Mouse (Mus musculus) layer of hippocampus, adult 6 months (tissue): ENCODE results near the gene Mbtps1. TPM values are rescaled to one million over a fixed set of nuclear protein-coding genes. Genes with fewer than 3 reads are reported as not detected.

Experiments
- long read RNA-seq, 2 experiments: library from polyadenylated mRNA; unstranded; transcript quantifications; one replicate each; pipeline ENCODE4 v2.0.0; 2019 to 2020
- polyA plus RNA-seq: library from polyadenylated mRNA; unstranded; fragments of <200 nt; fragmentation: Nextera tagmentation; gene quantifications from 2 replicates; pipeline ENCODE4 v1.2.3, GENCODE M21; 2021

The Mbtps1 gene
- 15.0 and 16.7 TPM in 2 replicates for polyA plus RNA-seq
- long read RNA-seq, experiment 1, full-length matches to known transcripts: 10 of 37 reads
- long read RNA-seq, experiment 1, partial matches to known transcripts: 22 of 37 reads
- long read RNA-seq, experiment 1, other reads (novel, unspliced or antisense): 5 of 37 reads
- long read RNA-seq, experiment 2, full-length matches to known transcripts: 79 of 145 reads
- long read RNA-seq, experiment 2, partial matches to known transcripts: 29 of 145 reads
- long read RNA-seq, experiment 2, other reads (novel, unspliced or antisense): 37 of 145 reads

DNA sequence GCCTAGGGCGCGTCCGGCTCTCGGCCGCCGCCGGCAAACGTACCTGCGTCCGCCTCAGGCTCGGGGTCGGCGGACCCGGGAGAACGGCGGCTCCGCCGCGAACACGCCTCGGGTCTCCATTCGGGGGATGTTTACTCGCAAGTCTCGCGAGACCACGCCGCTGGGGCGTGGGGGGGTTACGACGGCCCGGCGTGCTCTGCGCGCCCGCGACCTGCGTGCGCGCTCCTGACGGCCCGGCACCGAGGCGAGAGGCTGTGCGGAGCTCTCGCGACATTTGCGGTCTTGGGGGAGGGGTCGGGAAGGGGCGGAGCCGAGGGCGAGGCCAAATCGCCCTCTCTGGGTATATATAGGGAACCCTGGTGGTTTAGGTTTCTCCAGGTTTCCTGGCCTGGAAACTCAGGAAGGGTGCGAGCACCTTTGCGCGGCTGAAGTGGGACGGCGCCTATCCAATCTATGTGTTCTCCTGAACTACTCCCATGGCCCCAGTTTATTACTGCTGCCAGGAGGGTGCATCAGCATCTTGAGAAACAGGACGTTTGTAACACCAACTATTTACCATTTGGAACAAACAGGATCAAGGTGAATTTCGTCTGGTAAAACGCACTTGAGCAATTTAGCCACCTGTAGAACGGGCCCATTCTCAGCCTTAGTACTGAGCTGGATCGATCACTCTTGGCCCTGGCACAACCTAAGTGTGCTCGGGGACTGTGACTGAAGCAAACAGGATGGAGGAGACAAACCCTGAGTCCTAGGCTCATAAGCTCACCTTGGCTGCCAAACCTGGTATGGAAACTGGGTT lies at the start of gene Mbtps1:
Mbtps1 (minus strand) TSS at position 133 of the 799 bp plus-strand sequence.

DNA sequence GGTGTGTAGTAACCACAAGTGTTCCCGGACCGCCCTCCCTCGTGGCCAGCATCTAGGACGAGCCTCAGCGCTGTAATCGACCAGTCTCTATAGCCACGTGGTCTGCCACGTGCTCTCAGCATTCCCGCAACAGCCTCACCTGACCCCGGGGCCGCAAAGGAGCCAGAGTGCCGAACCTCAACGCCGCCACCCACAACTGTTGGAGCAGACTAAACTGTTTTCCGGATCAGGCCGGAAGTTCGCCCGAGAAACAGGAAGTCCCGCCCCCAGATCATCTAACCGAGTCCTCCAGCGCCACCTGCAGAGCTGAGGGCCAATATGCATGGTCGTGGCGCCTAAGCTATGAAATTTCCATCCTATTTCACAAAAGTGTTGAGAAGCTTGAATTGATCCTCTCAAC lies 46.5 kb upstream of the Mbtps1 start, which contains the start of gene Taf1c:
Taf1c (minus strand) TSS at position 227 of the 400 bp plus-strand sequence.

DNA sequence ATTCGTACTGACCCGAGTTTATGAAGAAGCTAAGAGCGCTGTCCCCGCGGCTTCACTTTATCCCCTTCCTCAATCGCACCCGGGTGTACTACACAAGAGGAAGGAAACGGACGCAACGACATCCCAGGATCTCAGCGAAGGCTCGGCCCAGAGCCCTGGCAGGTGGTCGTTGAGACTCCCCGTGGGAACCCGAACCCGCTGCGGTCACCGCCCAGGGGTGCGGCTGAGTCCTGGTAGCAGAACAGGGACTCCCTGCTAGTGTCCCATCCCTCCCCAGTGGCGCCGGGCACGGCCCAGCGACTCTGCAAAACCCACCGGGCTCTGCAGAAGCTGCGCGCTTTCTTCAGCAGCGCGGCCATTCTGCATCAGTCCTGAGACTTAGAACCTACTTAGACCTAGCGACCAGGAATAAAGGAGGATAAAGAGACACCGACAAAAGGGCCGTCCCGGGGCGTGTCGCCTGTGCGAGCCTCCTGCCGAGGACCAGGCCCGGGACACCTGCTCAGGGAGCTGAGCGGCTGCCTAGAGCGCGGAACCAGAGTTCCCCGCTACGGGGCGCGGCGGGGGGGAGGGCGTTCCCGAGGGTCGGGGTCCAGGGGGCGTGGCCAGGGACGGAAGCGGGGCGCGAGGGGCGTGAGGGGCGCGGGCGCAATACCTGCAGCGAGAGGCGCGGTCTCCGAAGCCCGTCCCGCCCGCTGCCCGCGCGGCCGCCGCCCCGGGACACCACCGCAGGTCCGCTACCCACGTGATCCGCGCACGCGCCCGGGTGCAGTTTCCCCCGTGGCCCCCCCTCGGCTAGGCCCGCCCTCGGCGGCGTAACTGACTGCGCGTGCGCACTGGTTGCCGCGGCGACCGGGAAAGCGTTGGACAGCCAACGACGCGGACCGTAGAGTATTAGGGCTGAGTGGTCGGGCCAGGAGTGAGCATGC lies 16.2 kb upstream of the Mbtps1 start, which contains the start of the genes Hsdl1 and Dnaaf1:
Hsdl1 (minus strand) TSS at position 747 of the 929 bp plus-strand sequence.
Dnaaf1 (plus strand) TSS at position 799 of the 929 bp plus-strand sequence.

GRCm38 (mm10) chr8:119501598-119501997 lies 56.9 kb downstream of the Mbtps1 start, which contains the start of gene Slc38a8:
Gene Slc38a8, minus strand, starts transcription at chr8:119501698.

Other genes starting within 250 kb of the Mbtps1 start
- gene Hsbp1, start 214.2 kb downstream of the Mbtps1 start, polyA plus RNA-seq: 795 and 801 TPM in 2 replicates
- 18.0 and 25.3 TPM in 2 replicates for gene Mlycd, start 163.9 kb downstream of the Mbtps1 start, polyA plus RNA-seq
- 0.63 and 0.73 TPM in 2 replicates for gene Osgin1, start 124.6 kb downstream of the Mbtps1 start, polyA plus RNA-seq
- 60.4 and 76.7 TPM in 2 replicates for gene Necab2, start 112.0 kb downstream of the Mbtps1 start, polyA plus RNA-seq
- not detected in 2 replicates for gene Slc38a8, start 57.0 kb downstream of the Mbtps1 start, polyA plus RNA-seq
- gene Hsdl1, start 16.4 kb upstream of the Mbtps1 start, polyA plus RNA-seq: 39.3 and 40.8 TPM in 2 replicates
- gene Dnaaf1, start 16.5 kb upstream of the Mbtps1 start, polyA plus RNA-seq: 0.79 and 0.95 TPM in 2 replicates
- 3.2 and 3.5 TPM in 2 replicates for gene Taf1c, start 46.5 kb upstream of the Mbtps1 start, polyA plus RNA-seq
- gene Adad2, start 54.0 kb upstream of the Mbtps1 start, polyA plus RNA-seq: 0.08 TPM in 1 of 2 replicates, not detected in the other
- gene Kcng4, start 76.9 kb upstream of the Mbtps1 start, polyA plus RNA-seq: 4.7 TPM in 2 replicates
- gene Wfdc1, start 107.6 kb upstream of the Mbtps1 start, polyA plus RNA-seq: 12.7 and 15.6 TPM in 2 replicates
- gene Atp2c2, start 141.3 kb upstream of the Mbtps1 start, polyA plus RNA-seq: 0.23 and 0.33 TPM in 2 replicates
- 5.9 and 7.4 TPM in 2 replicates for gene Tldc1, start 219.7 kb upstream of the Mbtps1 start, polyA plus RNA-seq